Mouse (Mus musculus) layer of hippocampus, postnatal 10 days (tissue): Measurements from ENCODE around the gene Bub1b. TPM values are rescaled to one million over a fixed set of nuclear protein-coding genes. Genes with fewer than 3 reads are reported as not detected.

ENCODE experiments used
- total RNA-seq, 2 experiments: library from RNA; stranded (reverse); gene quantifications; 2 replicates each; pipeline ENCODE4 v1.2.3; 2021

Gene Bub1b
- total RNA-seq, 2 experiments from 2014 or later, result 5.1 to 6.2 TPM

Other genes starting within 250 kb of the Bub1b start
- 10 to 100 TPM; 16.6 to 18.4 TPM for gene Gpr176, start 224.8 kb upstream of the Bub1b start, total RNA-seq
- gene Eif2ak4, start 209.6 kb upstream of the Bub1b start, total RNA-seq, result 10 to 100 TPM; 24.6 to 28.1 TPM
- gene Srp14, start 118.5 kb upstream of the Bub1b start, total RNA-seq, result 100 to 1,000 TPM; 171 to 194 TPM
- 1 to 10 TPM; 2.3 to 4.5 TPM for gene Bmf, start 48.5 kb upstream of the Bub1b start, total RNA-seq
- 100 to 1,000 TPM; 109 to 120 TPM for gene Pak6, start 65.1 kb downstream of the Bub1b start, total RNA-seq
- 1 to 10 TPM; 3.0 to 3.8 TPM for gene Ankrd63, start 105.8 kb downstream of the Bub1b start, total RNA-seq
- gene Plcb2, start 130.2 kb downstream of the Bub1b start, total RNA-seq, result 1 to 10 TPM; 2.1 to 2.9 TPM
- 10 to 100 TPM; 31.7 to 33.4 TPM for gene Inafm2, start 147.5 kb downstream of the Bub1b start, total RNA-seq
- gene Ccdc9b, start 164.4 kb downstream of the Bub1b start, total RNA-seq, result 1 to 10 TPM; 2.4 to 2.6 TPM
- gene Phgr1, start 174.6 kb downstream of the Bub1b start, total RNA-seq, result not detected
- gene Disp2, start 181.5 kb downstream of the Bub1b start, total RNA-seq, result 100 to 1,000 TPM; 191 to 195 TPM
- gene Knstrn, start 215.8 kb downstream of the Bub1b start, total RNA-seq, result 1 to 10 TPM; 5.4 to 5.6 TPM